Mouse (Mus musculus) left cerebral cortex, adult 9 months (tissue): ENCODE measurements at regions not wholly inside any gene's neighbourhood (a gene's known extent, or its start where the extent isn't known, plus 50 kb on each side); places are given as distances from the start of the nearest gene placed in this dataset.

Experiments
- DNase-seq, 2 experiments: peaks; one replicate each; pipeline ENCODE4 v3.0.0; 2022; ENCODE audit warnings: low spot score in 2 of 2

DNA sequence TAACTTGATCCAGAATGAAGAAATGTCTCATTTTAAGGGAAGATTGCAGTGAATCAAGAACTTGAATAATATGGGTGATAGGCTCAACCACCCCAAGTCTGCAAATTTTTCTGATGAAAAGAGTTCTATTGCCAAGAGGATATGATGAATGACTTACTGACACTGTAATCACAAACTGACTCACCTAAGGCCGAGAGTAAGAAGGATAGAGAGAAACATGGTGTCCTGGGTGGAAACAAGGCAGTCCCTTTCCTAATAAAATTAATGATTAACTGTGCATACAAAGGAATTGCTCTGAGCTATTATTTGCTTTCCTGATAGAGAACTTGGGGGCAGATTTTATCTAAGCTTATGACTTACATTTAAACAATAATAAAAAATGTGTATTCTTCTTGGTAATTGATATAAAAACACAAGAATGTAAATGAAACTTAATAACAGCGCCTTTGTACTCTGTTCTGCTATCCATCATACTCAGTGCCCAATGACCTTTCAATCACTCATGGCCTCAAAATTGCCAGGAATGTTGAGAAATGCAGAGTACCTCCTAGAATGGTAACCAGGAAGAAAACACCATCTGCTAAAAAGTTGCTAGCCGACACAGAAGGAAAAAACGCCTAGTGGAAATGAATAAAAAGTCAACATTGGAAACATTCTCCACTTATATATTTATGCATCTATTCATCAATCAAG lies 606.7 kb downstream of the Efnb2 start:
- DNase-seq, result no peak

DNA sequence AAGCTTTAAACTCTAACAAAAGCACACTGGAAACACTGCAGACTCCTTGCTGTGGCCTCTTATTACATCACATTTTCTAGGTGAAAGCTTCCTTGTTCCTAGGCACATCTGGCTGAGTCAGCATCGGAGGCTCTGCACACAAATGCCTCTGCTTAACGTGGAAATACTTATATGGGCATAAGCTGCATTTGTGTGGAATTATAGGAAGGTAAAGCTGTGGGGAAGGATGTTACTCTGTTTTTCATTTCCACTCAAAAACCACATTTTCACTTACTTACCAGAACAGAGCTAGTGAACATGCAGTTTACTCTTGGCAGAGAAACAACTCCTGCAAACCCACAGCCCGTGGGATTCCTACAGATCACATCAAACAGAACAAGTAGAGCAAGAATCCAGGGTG lies 609.9 kb downstream of the Efnb2 start:
- DNase-seq, result peak in 1 of 2 experiments; percentile 7

DNA sequence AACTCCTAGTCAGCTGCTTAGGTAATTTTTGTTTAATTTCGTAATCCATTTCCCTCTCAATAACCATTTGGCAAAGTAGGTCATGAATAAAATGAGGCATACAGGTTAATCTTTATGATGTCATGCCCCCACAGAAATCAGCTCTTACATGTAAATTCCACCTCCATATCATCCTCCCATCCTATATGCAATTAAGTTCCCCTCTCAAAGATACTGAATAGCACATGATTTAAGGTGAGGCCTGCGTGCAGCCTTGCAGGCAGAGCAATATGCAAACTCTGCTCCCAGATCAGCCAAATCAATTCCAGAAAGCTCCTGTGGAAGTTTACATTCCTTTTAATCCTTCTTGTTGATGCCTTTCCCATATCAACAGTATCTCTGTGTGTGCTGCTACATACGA lies 610.3 kb downstream of the Efnb2 start:
- no peak for DNase-seq

DNA sequence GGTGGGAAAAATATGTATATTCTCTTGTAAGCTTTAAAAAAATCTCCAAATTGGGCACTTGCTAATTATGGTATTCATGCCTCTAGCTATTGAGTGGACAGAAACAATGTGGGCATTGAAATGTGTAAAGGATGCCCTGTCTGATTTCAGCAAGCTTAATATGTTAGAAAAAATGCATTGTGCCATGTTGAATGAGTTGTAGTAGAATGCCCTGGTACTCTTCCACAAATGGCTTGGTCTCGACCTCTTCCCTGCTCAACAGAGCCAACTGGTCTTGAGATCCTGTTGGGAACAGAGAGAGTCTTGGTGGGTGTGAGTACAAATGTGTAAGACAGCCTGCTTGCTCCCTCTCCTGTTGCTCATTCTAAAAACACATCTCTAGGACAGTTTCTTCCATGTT lies 616.1 kb downstream of the Efnb2 start:
- no peak for DNase-seq

DNA sequence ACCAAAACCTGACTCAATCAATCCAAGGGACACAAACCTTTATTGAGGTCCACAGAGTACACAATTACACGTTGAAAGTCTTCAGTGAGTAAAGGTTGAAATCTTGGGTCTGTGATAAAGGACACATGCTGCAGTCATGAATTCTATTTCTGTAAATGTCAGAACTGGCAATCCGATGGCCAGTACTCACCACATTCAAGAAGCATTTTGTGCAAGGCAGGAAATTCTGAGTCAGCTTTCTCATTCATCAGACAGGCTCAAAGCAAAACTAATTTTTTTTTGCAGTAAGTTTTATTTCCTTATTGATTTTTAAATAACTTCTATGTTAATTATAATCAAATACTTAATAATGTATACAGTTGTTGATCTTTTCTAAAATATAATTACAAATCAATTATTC lies 616.7 kb downstream of the Efnb2 start:
- DNase-seq, result no peak

DNA sequence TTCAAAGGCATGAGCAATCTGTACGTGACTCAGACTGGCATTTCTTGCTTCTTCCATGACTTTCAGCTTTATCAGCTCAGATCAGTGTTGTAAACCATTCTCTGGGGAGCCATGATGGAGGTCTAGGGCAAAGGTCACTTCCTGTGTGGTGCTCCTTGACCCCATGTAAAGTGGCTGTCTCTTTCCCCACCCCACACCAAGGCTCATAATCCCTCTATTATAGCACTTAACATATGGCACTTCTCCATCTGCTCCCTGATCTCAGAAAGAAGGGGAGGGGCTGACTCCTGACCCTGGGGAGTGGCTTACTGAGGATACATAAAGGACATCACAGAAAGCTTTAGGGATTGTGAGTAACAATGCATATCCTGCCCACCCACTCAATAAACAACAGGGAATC lies 623.1 kb downstream of the Efnb2 start:
- no peak for DNase-seq

DNA sequence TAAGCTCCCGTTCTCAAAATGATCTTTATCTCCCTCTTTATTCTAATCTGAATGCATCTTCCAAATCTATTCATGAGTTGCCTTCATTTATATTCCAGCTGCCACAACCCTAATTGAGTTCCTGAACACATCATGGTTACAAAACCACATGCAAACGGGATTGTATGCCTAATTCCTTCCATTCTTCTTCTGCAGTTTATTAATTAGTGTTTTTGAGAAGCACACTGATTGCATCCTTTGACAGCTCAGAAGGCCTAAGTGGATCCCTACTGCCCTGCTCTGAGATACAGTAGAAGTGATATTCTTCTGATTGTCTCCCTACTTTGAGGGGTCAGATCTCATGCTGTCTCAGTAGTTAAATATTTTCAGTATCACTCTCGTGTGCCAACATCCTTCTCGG lies 649.9 kb downstream of the Efnb2 start:
- no peak for DNase-seq

DNA sequence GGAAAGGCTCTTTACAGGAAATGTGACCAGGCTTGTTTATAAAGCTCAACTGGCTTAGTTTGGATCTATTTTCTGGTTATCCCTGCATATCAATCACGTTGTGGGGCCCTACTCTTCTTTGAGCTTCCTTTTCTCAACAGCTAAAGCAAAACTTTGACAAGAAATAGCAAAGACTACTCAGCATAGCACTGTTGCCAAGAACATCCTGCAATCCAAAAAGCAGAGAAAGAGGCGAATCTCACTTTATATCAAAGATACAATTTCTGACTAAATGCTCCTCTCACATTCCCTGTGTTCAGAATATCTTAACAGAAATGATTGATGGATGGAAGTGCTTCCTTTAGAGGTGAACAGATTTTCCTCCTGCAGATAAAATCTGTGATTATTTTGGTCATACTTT lies 666.1 kb downstream of the Efnb2 start:
- DNase-seq, result no peak

DNA sequence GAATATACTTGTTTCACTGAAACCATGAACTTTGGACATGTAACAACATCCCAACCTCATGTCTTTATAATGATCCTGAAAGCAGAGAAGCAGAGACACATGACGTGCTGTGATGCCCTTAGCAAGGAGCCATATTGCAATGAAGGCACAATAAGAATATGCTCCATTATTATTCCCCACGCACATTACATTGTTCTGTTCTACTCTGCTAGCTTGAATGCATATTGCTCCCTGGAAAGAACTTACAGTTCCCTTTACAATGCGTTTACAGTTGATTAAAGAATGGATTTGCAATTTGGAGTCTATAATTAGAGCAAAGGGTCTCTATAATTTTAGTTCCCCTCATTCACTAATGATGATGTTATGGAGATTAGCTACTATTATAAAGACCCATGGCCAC lies 672.2 kb downstream of the Efnb2 start:
- no peak for DNase-seq

DNA sequence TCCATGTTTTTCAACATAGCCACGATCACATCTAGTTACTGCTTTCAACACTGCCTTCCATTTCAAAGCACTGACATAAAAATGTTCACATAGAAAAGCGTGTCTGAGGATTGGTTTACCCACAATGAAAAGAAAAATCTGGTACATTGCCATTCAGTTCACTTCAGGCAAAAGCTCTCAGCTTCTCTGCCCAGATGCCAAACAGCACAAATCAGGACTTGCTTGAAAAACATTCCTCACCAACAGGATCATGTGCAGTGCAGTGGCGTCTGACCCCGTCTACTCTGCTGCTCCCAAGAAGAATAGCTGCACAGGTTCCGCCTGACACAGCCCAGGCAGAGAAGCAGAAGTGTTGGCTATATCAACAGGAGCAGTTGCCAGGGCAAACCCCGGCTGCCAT lies 684.0 kb downstream of the Efnb2 start:
- DNase-seq, result no peak

DNA sequence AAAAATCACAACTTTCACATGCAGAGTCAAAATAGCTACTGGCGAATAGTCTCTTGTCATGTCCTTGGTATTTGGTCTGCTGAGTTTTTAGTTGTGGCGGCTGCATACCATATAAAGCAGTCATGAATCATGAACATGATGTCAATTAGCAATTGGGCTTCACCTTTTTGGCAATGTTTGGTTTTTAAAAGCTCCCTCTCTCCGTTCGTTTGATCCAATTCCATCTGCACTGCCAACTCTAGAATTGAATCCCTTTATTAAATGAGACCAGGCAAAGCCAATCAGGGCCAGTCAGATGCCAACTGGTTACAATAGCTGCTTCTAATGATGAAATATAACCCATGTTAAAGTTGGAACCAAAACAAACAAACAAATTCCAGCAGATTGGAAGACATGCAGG lies 687.3 kb downstream of the Efnb2 start:
- no peak for DNase-seq

DNA sequence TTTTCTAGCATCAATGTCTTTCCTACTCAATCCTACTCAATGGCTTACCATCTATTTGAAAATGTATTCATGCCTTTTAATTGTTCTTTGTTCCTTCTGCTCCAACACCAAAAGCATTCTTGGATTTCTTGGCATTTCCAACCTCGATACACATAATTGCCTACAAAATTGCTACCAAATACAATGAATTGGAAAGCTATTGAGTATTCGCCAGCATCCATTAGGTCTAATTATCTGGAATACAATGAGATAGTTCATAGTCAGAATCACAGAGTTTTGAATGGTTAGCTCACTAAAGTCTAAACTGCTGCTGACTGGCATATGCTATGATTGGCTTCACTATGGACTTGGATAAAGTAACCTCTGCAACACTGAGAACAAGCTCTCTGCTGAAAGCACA lies 696.8 kb downstream of the Efnb2 start:
- no peak for DNase-seq

DNA sequence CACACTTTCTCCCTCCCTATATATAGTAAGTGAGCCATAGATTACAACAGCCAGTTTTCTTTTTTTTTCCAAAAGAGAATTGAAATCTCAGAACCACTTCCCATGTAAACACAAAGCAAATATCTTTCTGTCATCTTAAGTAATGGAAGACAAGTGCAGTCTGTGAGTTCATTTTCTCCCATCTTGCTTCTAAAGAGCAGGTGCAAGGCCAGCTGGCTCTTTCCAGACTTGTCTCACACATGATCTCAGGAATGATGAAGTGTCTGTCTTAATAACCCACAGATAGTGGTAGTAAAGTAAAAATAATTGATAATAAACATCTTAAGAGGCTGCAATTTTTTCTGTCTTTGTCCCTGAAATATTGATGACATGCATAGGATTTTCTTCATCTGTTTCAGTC lies 704.3 kb downstream of the Efnb2 start:
- DNase-seq, result no peak

DNA sequence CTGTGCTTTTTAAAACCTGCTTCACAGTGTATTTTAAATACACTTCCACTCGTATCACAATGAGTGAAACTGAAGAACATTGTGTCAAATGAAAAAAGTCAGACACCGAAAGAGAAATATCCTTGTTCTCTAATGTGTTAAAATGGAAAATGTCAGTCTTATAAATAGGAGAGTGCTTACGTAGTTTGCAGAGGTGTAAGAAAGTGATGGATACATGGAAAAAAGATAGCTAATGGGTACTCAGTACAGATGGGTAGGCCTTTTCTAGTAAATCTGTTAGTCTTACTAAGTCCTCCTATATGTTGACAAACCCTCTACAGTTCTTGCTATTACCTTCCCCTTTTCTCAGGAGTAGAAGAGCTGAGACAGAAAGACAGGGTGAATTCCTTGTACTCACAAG lies 706.2 kb downstream of the Efnb2 start:
- no peak for DNase-seq

DNA sequence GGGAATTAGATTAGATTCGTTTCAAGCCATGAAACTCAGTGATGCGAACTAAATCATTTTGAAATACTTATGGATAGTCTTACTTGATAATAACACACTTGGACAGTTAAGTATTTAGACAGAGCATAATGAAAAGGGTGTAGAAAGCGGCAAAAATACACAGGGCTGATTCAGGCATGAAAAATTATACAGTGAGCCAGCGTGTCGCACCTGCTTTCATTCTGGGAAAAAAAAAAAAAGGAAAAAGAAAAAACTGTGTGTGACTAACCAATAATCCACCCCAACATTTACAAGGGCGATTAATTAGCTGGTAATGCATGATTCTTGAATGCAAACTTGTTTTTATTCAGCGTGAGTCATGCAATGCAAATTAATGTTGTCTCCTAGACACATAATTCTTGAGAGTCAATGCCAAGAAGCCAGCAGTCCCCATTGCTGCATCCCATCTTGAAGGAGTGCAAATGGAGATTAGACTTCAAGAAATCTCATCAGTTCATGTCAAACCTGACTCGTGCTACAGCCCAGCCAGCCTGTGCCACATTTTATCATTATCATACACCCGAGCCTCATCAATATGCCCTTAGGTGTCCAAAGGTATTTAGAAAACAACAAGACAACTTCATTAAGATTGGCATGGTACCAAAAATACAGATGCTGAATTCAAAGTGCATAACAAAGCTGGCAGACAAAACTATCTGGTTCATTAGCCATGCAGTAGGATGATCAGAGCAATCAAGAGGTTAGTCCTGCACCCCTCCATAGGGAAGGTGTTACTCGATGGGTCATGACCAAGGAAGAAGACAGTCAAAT lies 714.9 kb downstream of the Efnb2 start:
- DNase-seq, result peak in 1 of 2 experiments; percentile 5

DNA sequence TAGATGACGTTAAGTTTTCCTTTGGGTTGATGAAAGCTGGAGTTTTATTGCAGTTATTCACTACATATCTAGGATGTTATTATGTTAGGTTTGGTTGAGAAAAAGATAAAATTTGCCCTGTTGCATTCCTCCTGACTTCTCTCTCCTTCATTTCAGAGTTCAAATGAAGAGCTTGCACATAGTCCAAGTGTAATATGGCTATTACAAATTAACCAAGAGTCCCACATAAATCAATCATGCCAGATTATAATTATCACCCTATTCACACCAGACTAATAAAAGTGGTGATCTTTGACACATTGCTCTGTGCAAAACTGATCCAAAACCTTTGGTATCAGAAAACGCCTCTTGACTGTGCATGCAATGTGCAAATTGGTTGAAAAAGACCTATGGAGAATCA lies 724.4 kb downstream of the Efnb2 start:
- DNase-seq, result no peak

DNA sequence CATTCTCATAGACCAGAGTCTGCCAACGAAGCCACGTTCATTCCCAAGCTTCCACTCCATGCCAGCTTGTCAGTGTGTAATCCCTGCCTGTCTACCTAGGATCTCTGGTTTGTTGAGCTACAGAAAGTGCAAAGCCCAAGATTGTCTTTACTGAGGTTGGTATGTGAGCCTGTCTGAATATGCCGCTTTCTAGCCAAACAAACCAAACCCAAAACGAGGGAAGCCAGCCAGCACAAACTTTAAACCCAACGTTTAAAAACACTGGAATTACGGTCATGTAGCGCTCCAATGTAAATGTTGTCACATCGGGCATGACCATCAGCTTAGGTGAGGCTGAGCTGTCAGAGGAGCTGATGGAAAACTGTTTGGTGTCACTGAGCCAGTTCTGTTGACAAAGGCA lies 741.6 kb downstream of the Efnb2 start:
- DNase-seq, result no peak

DNA sequence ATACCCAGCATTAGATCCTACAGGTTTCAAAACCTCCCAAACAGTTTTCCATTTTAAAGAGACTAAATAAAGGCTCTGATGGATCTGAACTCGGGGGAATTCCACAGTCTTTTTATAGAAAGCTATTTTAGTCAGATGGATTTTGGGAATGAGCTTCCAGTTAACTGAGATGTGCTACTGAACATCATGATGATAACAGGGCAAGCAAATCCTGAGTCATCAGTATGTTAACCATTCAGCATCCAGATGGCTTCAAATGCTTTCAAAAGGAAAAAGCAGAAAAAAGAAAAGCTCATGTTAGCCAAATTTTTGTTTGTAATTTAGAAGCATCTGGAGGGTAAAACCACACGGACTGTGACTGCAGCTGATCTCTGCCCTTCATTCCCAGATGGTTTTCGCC lies 766.7 kb downstream of the Efnb2 start:
- DNase-seq, result no peak

DNA sequence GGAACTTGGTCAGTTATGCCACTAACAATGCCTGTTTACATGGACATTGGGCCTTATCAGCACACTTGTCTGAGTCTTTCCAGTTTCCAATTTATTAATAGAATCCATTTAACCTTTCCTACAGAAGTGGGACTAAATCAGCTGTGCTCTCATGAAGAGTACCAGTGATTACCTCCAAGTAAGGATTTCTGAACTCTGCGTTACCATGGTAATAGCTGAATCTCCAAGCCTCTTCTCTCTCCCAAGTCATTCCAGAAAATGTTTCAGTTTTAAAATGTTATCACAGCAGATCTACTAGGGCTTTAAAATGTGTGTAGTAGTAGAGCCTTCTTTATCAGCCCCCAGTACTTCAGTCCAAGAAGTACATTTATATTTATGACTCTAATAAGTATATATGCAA lies 807.9 kb downstream of the Efnb2 start:
- peak; percentile 5 to 38 for DNase-seq

DNA sequence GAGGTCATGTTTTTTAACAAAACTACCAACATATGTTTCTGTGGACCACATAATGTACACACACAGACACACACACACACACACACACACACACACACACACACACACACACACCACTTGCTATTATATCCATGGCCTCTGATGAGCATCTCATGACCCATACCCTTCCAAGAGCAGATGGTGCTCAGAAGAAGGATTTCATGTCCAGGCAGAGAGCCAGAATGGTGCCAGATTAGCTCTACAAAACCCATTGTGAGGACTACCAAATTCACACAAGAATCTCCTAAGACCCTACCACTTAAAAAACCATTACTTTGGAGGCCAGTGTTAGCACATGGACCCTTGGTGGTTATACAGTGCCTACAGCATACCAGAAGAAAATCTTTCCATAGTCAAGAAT lies 810.5 kb downstream of the Efnb2 start:
- no peak for DNase-seq

DNA sequence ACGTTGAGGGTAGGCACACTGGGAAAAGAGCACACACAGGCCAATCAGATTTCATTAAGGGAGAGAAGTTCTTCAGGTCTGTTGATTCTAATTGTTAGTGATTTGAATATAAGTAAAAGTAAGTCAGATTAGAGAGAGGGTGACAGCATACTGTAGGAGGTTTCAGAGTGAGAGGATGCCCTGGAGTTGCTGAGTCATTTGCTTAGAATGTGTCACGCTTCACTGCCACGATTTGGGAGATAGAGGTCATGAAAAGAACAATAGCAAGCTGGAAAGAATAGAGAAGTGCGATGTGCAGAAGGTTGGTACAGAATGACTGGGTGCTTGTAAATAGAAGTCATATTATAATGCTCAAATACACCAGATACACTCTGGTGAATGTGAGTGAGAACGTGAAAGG lies 829.1 kb downstream of the Efnb2 start:
- DNase-seq, result peak in 1 of 2 experiments; percentile 2

DNA sequence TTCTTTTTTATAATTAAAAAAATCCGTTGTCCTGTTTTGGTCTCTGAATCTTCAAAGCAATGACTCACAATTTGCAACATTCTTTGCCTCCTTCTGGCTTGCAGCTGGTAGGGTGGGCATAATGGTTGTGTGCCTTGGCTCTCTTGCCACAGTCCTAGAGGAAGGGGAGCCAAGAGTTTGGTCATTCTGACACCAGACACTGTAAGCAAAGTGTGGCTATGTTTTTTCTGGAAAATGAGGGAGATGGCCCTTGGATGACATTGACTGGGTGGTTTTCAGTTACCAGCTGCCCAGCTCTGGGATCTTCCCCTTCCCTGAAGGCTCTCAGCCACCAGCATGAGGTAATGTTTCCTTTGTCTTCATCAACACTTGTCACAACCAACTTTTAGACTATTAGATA lies 833.2 kb downstream of the Efnb2 start:
- no peak for DNase-seq

DNA sequence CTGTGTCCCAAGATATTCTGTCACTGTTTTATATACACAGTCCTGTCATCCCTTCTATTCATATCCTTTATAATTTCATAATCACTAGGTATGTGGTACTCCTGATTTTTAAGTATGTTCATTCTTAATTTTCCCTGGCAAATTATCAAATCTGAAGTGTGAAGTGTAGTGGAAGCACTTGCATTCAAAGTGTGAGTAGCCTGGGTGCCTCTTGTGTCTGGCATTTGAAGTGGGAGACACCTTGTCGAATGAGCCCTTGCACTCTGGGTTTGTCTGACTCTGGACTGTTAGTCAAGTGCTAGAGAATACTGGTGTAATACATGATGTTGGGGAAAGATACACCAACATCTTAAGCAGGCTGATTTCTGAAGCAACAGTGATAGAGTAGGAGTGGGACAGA lies 852.6 kb downstream of the Efnb2 start:
- no peak for DNase-seq

DNA sequence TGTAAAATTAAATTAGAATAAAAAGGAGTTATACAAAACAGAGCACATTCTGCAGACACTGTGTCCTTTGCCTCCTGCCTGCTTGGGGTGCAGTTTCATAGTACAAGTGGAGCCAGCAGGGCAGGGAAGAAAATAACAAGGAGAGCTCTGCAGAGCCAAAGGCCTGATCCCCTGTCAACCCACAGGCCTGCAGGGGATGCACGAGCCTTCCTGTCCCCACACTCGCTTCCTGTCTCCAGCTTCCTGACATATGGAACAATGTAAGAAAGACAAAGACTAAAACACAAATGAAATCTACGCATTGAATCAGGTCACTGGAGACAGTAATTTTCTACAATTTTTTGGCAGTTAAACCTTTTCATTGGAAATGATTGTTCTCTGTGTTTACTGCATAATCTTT lies 861.8 kb downstream of the Efnb2 start:
- DNase-seq, result no peak
